Mouse (Mus musculus) forebrain, postnatal 0 days (tissue): Measurements from ENCODE around the gene Slc9a3r2. TPM values are rescaled to one million over a fixed set of nuclear protein-coding genes. Genes with fewer than 3 reads are reported as not detected.

ENCODE experiments used
- ATAC-seq: fragments of 200-750 bp; cut with Nextera tagmentation; 2 replicates; pipeline ENCODE4 v1.8.0; 2017; ENCODE audit warnings: mild to moderate bottlenecking, moderate library complexity
- DNase-seq: peaks from one replicate; pipeline ENCODE4 v3.0.0-alpha.2; 2015
- H3K27ac ChIP-seq: fragments of 300-500 bp; sonication (generic); 2 replicates; pipeline ENCODE4 v1.5.1; 2014; ENCODE audit warnings: low read depth, mild to moderate bottlenecking, antibody characterized with exemption, low read length, moderate library complexity, mixed read lengths
- H3K27me3 ChIP-seq: fragments of 300-500 bp; sonication (generic); 2 replicates; pipeline ENCODE4 v1.6.1; 2014; ENCODE audit warnings: mild to moderate bottlenecking, low read length, mixed read lengths; ENCODE audit not compliant: insufficient read depth
- H3K36me3 ChIP-seq: fragments of 300-500 bp; sonication (generic); 2 replicates; pipeline ENCODE4 v1.6.1; 2014; ENCODE audit warnings: mild to moderate bottlenecking, moderate library complexity; ENCODE audit not compliant: insufficient read depth
- H3K4me1 ChIP-seq: fragments of 300-500 bp; sonication (generic); 2 replicates; pipeline ENCODE4 v1.6.1; 2014; ENCODE audit warnings: antibody characterized with exemption; ENCODE audit not compliant: insufficient read depth
- H3K4me2 ChIP-seq: fragments of 300-500 bp; sonication (generic); 2 replicates; pipeline ENCODE4 v1.6.1; 2014; ENCODE audit warnings: low read depth, mild to moderate bottlenecking, moderate library complexity
- H3K4me3 ChIP-seq: fragments of 300-500 bp; sonication (generic); 2 replicates; pipeline ENCODE4 v1.5.1; 2014; ENCODE audit warnings: low read depth, low read length, mixed read lengths
- H3K9ac ChIP-seq: fragments of 300-500 bp; sonication (generic); 2 replicates; pipeline ENCODE4 v1.6.1; 2014; ENCODE audit warnings: mild to moderate bottlenecking
- H3K9me3 ChIP-seq: fragments of 300-500 bp; sonication (generic); 2 replicates; pipeline ENCODE4 v1.6.1; 2016; ENCODE audit warnings: low read length
- CTCF ChIP-seq: sonication (generic); IDR thresholded peaks from 2 replicates; pipeline ENCODE4 v1.5.1; 2016; ENCODE audit warnings: antibody characterized with exemption, control low read depth, low read depth
- WGBS: fragments of 180-500 bp; shearing (Covaris S2); extraction: QIAGEN DNeasy Blood & Tissue Kit; methylation state at CpG from one replicate; pipeline ENCODE4 v1.1.7; 2014; 5-methylcytosine and 5-hydroxymethylcytosine counted together
- polyA plus RNA-seq: library from polyadenylated mRNA; unstranded; fragments of >200 nt; fragmentation: Nextera tagmentation; extraction: Ambion mirVana; gene quantifications from 2 replicates; pipeline ENCODE4 v1.2.1, GENCODE M21; 2015
- total RNA-seq: library from RNA; depleted of rRNA; stranded (reverse); fragments of >200 nt; gene quantifications from 2 replicates; pipeline ENCODE4 v1.2.3, GENCODE M21; 2014

The Slc9a3r2 gene
- total and polyA plus RNA-seq, 2 experiments from 2014 or later: 42.0 to 43.5 TPM

- peak within 1 kb of the TSS; percentile 65 for H3K4me3 ChIP-seq
Measured at GRCm38 (mm10) chr17:24632167-24632812, 17.8 kb downstream of the Slc9a3r2 start, which contains the start of the genes Tsc2 and Nthl1. Gene Tsc2 (minus strand): TSS chr17:24632630. Gene Nthl1 (plus strand): TSS chr17:24632680.

DNA sequence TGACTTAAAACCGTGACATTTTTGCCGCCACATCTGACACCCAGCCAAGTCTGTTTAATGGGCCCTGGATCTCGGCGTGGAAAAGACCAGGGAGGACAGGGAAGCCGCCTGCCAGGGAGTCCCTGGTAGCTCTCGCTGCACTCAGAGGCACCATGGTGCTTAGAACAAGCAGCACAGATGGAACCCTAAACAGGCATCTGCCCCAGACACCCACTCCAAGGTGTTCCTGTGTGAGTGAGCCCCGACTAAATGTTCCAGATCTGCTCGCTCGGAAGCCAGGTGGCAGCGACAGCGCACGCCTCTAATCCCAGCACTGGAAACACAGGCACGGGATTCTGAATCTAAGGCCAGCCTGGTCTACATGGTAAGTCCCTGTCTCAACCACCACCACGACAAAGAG lies 20.1 kb downstream of the Slc9a3r2 start:
- Histone ChIP-seq H3K27me3 (no peaks in the 10 kb centered on the region), H3K27ac (no peak overlapping the region), H3K4me1 (peaks cover 9% of the 10 kb centered on the region; the same call in 1 of the 2 replicates), H3K4me3 (no peak overlapping the region), H3K36me3 (peaks cover 59% of the 10 kb centered on the region), H3K4me2 (no peak overlapping the region), H3K9ac (no peak overlapping the region), H3K9me3 (no peaks in the 10 kb centered on the region)
- ATAC-seq (no peak), DNase-seq (no peak)
- 87% methylated on average over 14 of the region's 14 CpGs for whole genome bisulfite sequencing
- TF ChIP-seq CTCF: no peak

More at GRCm38 (mm10) chr17:24632167-24632812, 17.8 kb downstream of the Slc9a3r2 start, which contains the start of the genes Tsc2 and Nthl1:
- WGBS: 2% methylated on average over 51 of the region's 51 CpGs
- TF ChIP-seq CTCF: no peak
- Histone ChIP-seq H3K9me3 (no peaks in the 10 kb centered on the region), H3K36me3 (peaks cover 37% of the 10 kb centered on the region), H3K4me1 (peaks cover 9% of the 10 kb centered on the region; the same call in 1 of the 2 replicates), H3K4me2 (peak within 1 kb of the TSS; percentile 86), H3K27me3 (no peaks in the 10 kb centered on the region), H3K9ac (peak within 1 kb of the TSS; percentile 62), H3K27ac (peak within 1 kb of the TSS; percentile 71)
- peak; percentile 97 for ATAC-seq
- DNase-seq: peak; percentile 89

GRCm38 (mm10) chr17:24628646-24629045 lies 21.5 kb downstream of the Slc9a3r2 start:
- peak; percentile 89 for TF ChIP-seq CTCF
- no peak for ATAC-seq
- H3K27me3 ChIP-seq: no peaks in the 10 kb centered on the region

DNA sequence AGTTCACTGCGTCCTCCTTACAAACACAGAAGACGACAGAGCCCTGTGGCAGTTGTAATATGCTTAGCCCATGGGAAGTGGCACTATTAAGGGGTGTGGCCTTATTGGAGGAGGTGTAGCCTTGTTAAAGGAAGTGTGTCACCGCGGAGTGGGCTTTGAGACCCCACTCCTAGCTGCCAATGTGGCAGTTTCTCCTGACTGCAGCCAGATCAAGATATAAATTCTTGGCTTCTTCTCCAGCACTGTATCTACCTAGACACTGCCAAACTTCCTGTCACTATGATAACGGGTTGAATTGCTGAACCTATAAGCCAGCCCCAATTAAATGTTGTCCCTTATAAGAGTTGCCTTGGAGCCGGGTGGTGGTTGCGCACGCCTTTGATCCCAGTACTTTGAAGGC lies 24.7 kb downstream of the Slc9a3r2 start:
- Histone ChIP-seq H3K27ac (no peak overlapping the region), H3K9me3 (no peaks in the 10 kb centered on the region), H3K4me1 (no peaks in the 10 kb centered on the region), H3K4me3 (no peak overlapping the region), H3K4me2 (no peak overlapping the region), H3K27me3 (no peaks in the 10 kb centered on the region), H3K9ac (no peak overlapping the region), H3K36me3 (peaks cover 98% of the 10 kb centered on the region)
- ATAC-seq (no peak), DNase-seq (no peak)
- 94% methylated on average over 8 of the region's 8 CpGs for WGBS
- TF ChIP-seq CTCF: no peak

More at GRCm38 (mm10) chr17:24628646-24629045, 21.5 kb downstream of the Slc9a3r2 start:
- Histone ChIP-seq H3K4me2 (no peak overlapping the region), H3K9ac (no peak overlapping the region), H3K4me3 (no peak overlapping the region), H3K4me1 (peaks cover 9% of the 10 kb centered on the region; the same call in 1 of the 2 replicates), H3K36me3 (peaks cover 73% of the 10 kb centered on the region), H3K9me3 (no peaks in the 10 kb centered on the region), H3K27ac (no peak overlapping the region)
- DNase-seq: peak; percentile 57
- WGBS: 53% methylated on average over 5 of the region's 5 CpGs

GRCm38 (mm10) chr17:24617561-24618194 lies 32.4 kb downstream of the Slc9a3r2 start:
- ATAC-seq: no peak
- no peak for DNase-seq
- Histone ChIP-seq H3K9me3 (no peaks in the 10 kb centered on the region), H3K4me3 (no peak overlapping the region), H3K9ac (no peak overlapping the region), H3K27ac (no peak overlapping the region), H3K4me1 (no peaks in the 10 kb centered on the region), H3K27me3 (no peaks in the 10 kb centered on the region), H3K36me3 (peaks cover 93% of the 10 kb centered on the region), H3K4me2 (no peak overlapping the region)
- WGBS: 87% methylated on average over 14 of the region's 14 CpGs
- TF ChIP-seq CTCF: no peak

GRCm38 (mm10) chr17:24610711-24611110 lies 39.4 kb downstream of the Slc9a3r2 start:
- H3K4me3 ChIP-seq: no peak overlapping the region
- no peaks in the 10 kb centered on the region for H3K4me1 ChIP-seq
- no peak overlapping the region for H3K9ac ChIP-seq
- ATAC-seq (no peak), DNase-seq (no peak)
- no peak overlapping the region for H3K4me2 ChIP-seq
- no peaks in the 10 kb centered on the region for H3K9me3 ChIP-seq
- H3K27me3 ChIP-seq: no peaks in the 10 kb centered on the region
- no peak overlapping the region for H3K27ac ChIP-seq
- peaks cover 73% of the 10 kb centered on the region for H3K36me3 ChIP-seq
- TF ChIP-seq CTCF: no peak
- 91% methylated on average over 2 of the region's 2 CpGs for WGBS

GRCm38 (mm10) chr17:24608874-24609273 lies 41.3 kb downstream of the Slc9a3r2 start:
- ATAC-seq (no peak), DNase-seq (no peak)
- H3K4me2 ChIP-seq: no peak overlapping the region
- H3K9ac ChIP-seq: no peak overlapping the region
- H3K9me3 ChIP-seq: no peaks in the 10 kb centered on the region
- H3K36me3 ChIP-seq: peaks cover 73% of the 10 kb centered on the region
- no peaks in the 10 kb centered on the region for H3K4me1 ChIP-seq
- no peak for TF ChIP-seq CTCF
- no peak overlapping the region for H3K27ac ChIP-seq
- no peaks in the 10 kb centered on the region for H3K27me3 ChIP-seq
- no peak overlapping the region for H3K4me3 ChIP-seq
- 98% methylated on average over 8 of the region's 8 CpGs for WGBS
